Mouse (Mus musculus) limb, embryonic 13.5 days (tissue): ENCODE measurements around the gene Ddx55. TPM values are rescaled to one million over a fixed set of nuclear protein-coding genes. Genes with fewer than 3 reads are reported as not detected.

Experiments
- ATAC-seq: fragments of 200-750 bp; cut with Nextera tagmentation; 2 replicates; pipeline ENCODE4 v1.8.0; 2017; ENCODE audit warnings: low read depth, moderate number of reproducible peaks, moderate TSS enrichment; ENCODE audit not compliant: low FRiP score
- H3K27ac ChIP-seq: fragments of 300-500 bp; sonication (generic); 2 replicates; pipeline ENCODE4 v1.5.1; 2015; ENCODE audit warnings: inconsistent platforms, mild to moderate bottlenecking, moderate library complexity
- H3K27me3 ChIP-seq: fragments of 300-500 bp; sonication (generic); 2 replicates; pipeline ENCODE4 v1.6.1; 2015; ENCODE audit warnings: mild to moderate bottlenecking, inconsistent platforms
- H3K36me3 ChIP-seq: fragments of 300-500 bp; sonication (generic); 2 replicates; pipeline ENCODE4 v1.6.1; 2015; ENCODE audit warnings: inconsistent platforms, mild to moderate bottlenecking, moderate library complexity
- H3K4me1 ChIP-seq: fragments of 300-500 bp; sonication (generic); 2 replicates; pipeline ENCODE4 v1.6.1; 2015; ENCODE audit warnings: inconsistent platforms
- H3K4me2 ChIP-seq: fragments of 300-500 bp; sonication (generic); replicated peaks from 2 replicates; pipeline ENCODE4 v1.6.1; 2015; ENCODE audit warnings: inconsistent platforms, mild to moderate bottlenecking, moderate library complexity
- H3K4me3 ChIP-seq: fragments of 300-500 bp; sonication (generic); 2 replicates; pipeline ENCODE4 v1.5.1; 2015; ENCODE audit warnings: moderate library complexity, mild to moderate bottlenecking, inconsistent platforms
- H3K9ac ChIP-seq: fragments of 300-500 bp; sonication (generic); 2 replicates; pipeline ENCODE4 v1.6.1; 2015; ENCODE audit warnings: mild to moderate bottlenecking, inconsistent platforms
- H3K9me3 ChIP-seq: fragments of 300-500 bp; sonication (generic); 2 replicates; pipeline ENCODE4 v1.6.1; 2016; ENCODE audit warnings: inconsistent platforms
- WGBS: fragments of 180-500 bp; shearing (Covaris S2); methylation state at CpG from one replicate; pipeline ENCODE4 v1.1.7; 2015; 5-methylcytosine and 5-hydroxymethylcytosine counted together
- polyA plus RNA-seq: library from polyadenylated mRNA; unstranded; fragments of >200 nt; fragmentation: Nextera tagmentation; extraction: Ambion mirVana; gene quantifications from 2 replicates; pipeline ENCODE4 v1.2.1, GENCODE M21; 2015

Gene Ddx55
- polyA plus RNA-seq, 1 experiment from 2014 or later = 17.8 TPM

DNA sequence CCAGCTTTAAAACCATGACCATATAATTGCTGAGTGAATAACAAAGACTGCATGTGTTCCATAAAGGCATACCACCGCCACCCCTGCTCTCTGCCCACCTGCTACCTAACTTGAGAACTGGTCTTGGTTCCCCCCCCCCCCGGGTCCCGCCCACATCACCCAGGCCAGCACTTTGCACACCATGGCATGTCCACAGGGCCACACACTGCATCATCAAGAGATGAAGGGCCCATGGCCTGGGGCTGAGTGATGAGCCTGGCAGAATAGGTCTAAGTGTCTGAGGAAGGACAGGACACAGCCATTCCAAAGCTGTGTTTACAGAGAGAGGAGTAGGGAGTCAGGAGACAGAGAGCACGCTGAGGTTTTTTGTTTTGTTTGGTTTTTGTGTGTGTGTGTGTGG is 24.3 kb upstream of the Ddx55 start:
- H3K27ac ChIP-seq = no peak overlapping the region

DNA sequence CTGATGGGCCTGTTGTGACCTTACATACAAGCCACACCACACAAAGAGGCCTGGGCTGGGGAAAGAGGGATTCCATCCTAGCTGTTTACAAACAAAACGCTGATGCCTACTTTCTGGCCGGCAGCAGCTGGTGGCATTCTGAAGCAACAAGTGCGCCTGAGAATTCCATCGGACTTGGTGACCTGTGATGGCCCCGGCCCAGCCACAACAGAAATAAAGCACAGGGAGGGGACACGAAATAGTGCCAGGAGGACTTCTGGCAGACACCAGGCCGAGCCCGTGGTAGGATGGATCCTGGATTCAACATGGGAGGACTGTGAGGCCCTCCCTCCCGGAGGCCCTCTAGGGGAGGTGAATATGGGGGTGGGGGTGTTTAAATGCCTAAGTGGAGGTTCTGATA is 23.9 kb upstream of the Ddx55 start:
- ATAC-seq = no peak
- Histone ChIP-seq H3K27ac (peak overlapping the region; percentile 58; the same call in 1 of the 2 replicates), H3K4me1 (peaks cover 44% of the 10 kb centered on the region), H3K9me3 (no peaks in the 10 kb centered on the region), H3K4me3 (peak overlapping the region; percentile 80), H3K9ac (peak overlapping the region; percentile 81), H3K36me3 (peaks cover 24% of the 10 kb centered on the region), H3K4me2 (peak overlapping the region; percentile 94), H3K27me3 (no peaks in the 10 kb centered on the region)
- 25% methylated on average over 9 of the region's 9 CpGs for WGBS

More for the DNA sequence above, 24.3 kb upstream of the Ddx55 start:
- peaks cover 24% of the 10 kb centered on the region for H3K36me3 ChIP-seq
- H3K9me3 ChIP-seq = no peaks in the 10 kb centered on the region
- H3K4me2 ChIP-seq = peak overlapping the region; percentile 94
- peak overlapping the region; percentile 81; the same call in 1 of the 2 replicates for H3K9ac ChIP-seq
- 70% methylated on average over 4 of the region's 4 CpGs for WGBS
- no peak for ATAC-seq
- H3K4me3 ChIP-seq = peak overlapping the region; percentile 80
- peaks cover 44% of the 10 kb centered on the region for H3K4me1 ChIP-seq
- H3K27me3 ChIP-seq = no peaks in the 10 kb centered on the region

DNA sequence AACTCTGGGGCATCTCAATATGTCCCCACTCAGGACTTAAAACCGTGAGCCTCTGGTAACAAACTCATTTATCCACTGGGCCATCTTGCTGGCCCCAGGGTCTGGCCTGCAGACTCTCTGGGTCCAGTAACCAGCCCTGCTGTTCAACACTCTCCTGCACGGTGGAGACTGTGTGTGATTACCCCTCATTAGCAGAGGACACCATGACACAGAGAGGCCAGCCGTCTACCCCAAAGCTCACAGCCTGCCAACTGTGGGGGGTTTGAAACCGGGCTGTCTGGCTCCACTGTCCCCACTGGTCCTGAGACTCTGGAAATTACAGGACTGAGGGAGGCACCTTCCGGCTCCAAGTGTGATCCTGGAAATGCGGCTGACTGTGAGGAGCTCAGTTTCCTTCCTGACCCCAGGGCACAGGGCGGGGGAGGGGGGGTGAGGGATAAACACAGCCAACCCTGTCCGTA is 23.4 kb upstream of the Ddx55 start:
- Histone ChIP-seq H3K27me3 (no peaks in the 10 kb centered on the region), H3K4me3 (peak overlapping the region; percentile 80), H3K9me3 (no peaks in the 10 kb centered on the region), H3K4me1 (peaks cover 44% of the 10 kb centered on the region), H3K4me2 (peak overlapping the region; percentile 94), H3K36me3 (peaks cover 24% of the 10 kb centered on the region), H3K27ac (peak overlapping the region; percentile 58; the same call in 1 of the 2 replicates), H3K9ac (peak overlapping the region; percentile 81)
- ATAC-seq = no peak
- 15% methylated on average over 8 of the region's 8 CpGs for WGBS

DNA sequence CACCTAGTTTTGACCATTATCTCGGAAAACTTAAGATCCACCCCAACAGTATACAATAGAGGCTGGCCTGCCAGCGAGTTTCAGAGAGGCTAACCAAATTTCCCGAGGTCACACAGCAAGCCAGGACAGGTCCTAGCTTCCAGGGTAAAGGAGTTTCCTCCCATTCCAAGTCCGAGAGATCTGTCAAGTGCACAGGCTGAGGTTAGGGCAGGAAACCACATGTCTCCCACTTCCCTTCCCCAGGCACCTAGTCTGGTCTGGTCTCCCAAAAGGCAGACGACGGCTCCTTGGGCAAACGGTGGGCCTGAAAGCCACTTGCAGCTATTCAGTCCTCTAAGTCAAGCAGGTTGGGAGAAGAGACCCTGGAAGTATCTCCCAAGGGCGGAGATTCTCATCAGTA is 23.0 kb upstream of the Ddx55 start:
- peak overlapping the region; percentile 94 for H3K4me2 ChIP-seq

DNA sequence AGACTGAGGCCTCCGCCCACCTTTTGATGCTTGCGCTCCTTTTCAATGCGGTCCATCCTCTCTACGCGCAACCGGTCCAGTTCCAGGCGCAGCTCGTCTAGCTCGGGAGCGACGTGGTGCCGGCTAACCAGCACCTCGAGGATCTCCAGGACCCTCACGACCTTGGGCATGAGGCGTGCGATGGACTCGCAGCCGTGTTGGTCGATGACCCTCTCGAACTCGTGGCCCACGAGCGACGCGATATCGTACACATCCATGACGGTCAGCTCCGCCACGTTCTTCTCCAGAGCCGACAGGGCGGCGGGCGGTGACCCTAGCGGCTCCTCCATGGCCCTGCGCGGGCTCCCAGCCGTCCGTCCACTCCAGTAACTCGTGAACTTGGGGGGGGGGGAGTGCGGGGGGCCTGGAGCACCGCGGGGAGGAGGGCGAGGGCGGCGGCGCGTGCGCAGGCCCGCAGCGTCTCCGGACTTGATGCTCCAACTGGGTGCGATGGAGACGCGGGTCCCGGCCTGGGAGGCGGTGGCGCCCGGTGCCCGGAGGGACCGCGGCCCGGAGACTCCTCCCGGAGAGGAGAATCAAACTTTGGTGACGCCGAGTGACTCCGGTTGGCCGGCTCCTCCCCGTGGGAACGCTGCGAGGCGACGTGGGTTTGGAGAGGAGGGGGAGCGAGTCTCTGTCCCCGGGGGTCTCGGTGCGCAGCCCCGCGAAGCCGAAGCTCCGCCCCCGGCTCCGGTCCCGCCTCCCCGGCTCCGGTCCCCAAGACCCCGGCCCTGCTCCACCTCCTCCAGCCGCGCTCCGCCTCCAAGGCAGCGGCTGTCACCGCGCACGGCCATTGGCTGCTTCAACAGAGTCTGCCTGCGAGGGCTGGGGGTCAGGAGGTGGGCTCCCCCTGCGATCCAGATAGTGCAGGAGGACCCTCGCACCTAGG is 21.7 kb upstream of the Ddx55 start, which contains the start of gene Rilpl1:
Gene Rilpl1, minus strand, starts transcription at position 737 of the 928 bp plus-strand sequence.
- Histone ChIP-seq H3K27me3 (no peaks in the 10 kb centered on the region), H3K4me1 (peaks cover 44% of the 10 kb centered on the region), H3K36me3 (peaks cover 11% of the 10 kb centered on the region; the same call in 1 of the 2 replicates), H3K27ac (peak within 1 kb of the TSS; percentile 84), H3K4me3 (peak within 1 kb of the TSS; percentile 80), H3K9me3 (no peaks in the 10 kb centered on the region), H3K9ac (peak within 1 kb of the TSS; percentile 81), H3K4me2 (peak within 1 kb of the TSS; percentile 94)
- WGBS = under 1% methylated on average over 76 of the region's 96 CpGs
- peak; percentile 95 for ATAC-seq

More for the DNA sequence above, 23.0 kb upstream of the Ddx55 start:
- peaks cover 44% of the 10 kb centered on the region for H3K4me1 ChIP-seq
- H3K27ac ChIP-seq = peak overlapping the region; percentile 10; the same call in 1 of the 2 replicates
- H3K27me3 ChIP-seq = no peaks in the 10 kb centered on the region
- H3K36me3 ChIP-seq = peaks cover 19% of the 10 kb centered on the region
- ATAC-seq = no peak
- no peaks in the 10 kb centered on the region for H3K9me3 ChIP-seq
- 36% methylated on average over 8 of the region's 8 CpGs for WGBS
- peak overlapping the region; percentile 81 for H3K9ac ChIP-seq
- peak overlapping the region; percentile 80 for H3K4me3 ChIP-seq

DNA sequence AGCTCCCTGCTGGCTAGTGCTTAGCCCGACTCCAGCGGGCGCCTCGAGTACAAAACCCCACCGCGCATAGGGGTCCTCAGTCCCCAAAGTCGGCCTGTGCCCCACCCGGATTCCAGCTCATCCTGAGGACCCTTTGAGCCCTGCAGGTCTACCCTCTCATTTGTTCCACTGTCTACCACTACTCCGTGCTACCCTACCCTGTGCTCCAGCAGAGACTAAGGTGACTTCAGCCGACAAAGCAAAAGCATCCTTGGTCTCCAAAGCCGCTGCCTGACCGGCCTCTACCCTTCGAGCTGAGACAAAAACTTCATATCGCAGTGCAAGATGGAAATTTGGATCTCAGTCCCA is 21.1 kb upstream of the Ddx55 start:
- Histone ChIP-seq H3K36me3 (peaks cover 5% of the 10 kb centered on the region; the same call in 1 of the 2 replicates), H3K27ac (peak overlapping the region; percentile 84), H3K4me3 (peak overlapping the region; percentile 80), H3K4me2 (peak overlapping the region; percentile 94), H3K9me3 (no peaks in the 10 kb centered on the region), H3K9ac (peak overlapping the region; percentile 81), H3K4me1 (peaks cover 44% of the 10 kb centered on the region), H3K27me3 (no peaks in the 10 kb centered on the region)
- 12% methylated on average over 14 of the region's 14 CpGs for WGBS
- peak; percentile 26 for ATAC-seq

DNA sequence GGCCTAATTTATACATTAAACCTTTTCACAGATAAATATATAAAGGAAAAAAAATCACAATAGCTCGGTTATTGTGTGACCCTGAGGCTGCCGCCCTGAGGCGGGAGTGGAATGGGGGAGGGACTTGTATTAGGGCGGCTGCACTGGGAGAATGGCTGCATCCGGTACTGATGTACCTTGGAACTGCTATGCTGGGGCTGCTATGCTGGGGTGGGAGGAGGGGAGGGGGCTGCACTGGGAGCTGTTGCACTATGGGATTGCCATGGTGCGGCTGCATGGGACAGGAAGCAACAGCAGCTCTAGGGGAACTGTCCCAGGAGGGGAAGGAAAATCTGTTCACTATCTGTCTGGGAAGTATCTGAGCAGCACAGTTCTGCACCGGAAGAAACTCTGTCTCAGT is 20.2 kb upstream of the Ddx55 start:
- no peak overlapping the region for H3K27ac ChIP-seq
- 0 out of 2 replicates have a peak, but pooled peaks cover 4% of the 10 kb centered on the region for H3K27me3 ChIP-seq
- no peaks in the 10 kb centered on the region for H3K9me3 ChIP-seq
- H3K4me1 ChIP-seq = peaks cover 49% of the 10 kb centered on the region
- H3K4me3 ChIP-seq = no peak overlapping the region
- 43% methylated on average over 7 of the region's 7 CpGs for WGBS
- H3K4me2 ChIP-seq = no peak overlapping the region; the same call in 1 of the 2 replicates
- no peaks in the 10 kb centered on the region for H3K36me3 ChIP-seq
- ATAC-seq = no peak
- H3K9ac ChIP-seq = 0 out of 2 replicates have a peak overlapping the region, but pooled peaks have one; percentile 43

DNA sequence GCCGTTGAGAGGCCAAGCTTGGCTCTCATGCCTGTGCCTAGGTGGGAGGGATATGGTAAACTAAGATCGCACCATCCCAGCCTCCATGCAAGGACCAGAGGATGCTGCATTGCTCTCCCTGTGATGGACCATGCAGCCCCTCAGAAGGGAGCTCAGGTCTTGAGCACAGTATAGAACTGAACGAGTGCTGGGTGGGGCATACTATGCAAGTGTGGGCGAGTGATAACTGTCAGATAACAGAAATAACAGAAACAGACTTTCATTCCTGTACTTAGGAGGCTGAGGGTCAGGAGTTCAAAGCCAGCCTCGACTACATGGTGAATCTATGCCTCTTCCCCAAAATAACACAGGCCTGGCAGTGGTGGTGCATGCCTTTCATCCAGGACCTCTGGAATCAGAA is 17.6 kb upstream of the Ddx55 start:
- Histone ChIP-seq H3K36me3 (no peaks in the 10 kb centered on the region), H3K27ac (no peak overlapping the region), H3K9ac (no peak overlapping the region), H3K9me3 (no peaks in the 10 kb centered on the region), H3K27me3 (0 out of 2 replicates have a peak, but pooled peaks cover 4% of the 10 kb centered on the region), H3K4me1 (peaks cover 24% of the 10 kb centered on the region), H3K4me3 (no peak overlapping the region), H3K4me2 (no peak overlapping the region)
- 66% methylated on average over 5 of the region's 5 CpGs for WGBS
- ATAC-seq = no peak

DNA sequence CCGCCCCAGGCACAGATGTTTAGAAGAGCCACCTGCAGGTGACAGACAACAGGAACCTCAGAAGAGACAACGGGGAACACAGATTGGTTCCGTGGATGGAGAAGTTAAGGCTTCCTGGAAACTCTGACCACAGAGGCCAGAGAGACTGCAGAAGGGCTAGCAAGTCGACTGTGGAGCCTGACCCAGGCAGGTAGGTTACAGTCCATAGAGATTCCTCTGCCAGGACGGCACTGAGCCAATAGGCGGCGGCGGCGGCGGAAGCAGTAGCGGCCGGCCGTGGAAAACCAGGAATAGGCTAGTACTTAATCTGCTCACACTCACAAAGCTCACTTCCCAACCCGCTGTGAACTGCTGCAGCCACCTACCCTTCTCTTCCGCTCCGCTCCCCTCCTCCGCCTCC is 15.9 kb upstream of the Ddx55 start:
- peak overlapping the region; percentile 53 for H3K4me2 ChIP-seq
- H3K4me3 ChIP-seq = peak overlapping the region; percentile 22
- no peaks in the 10 kb centered on the region for H3K36me3 ChIP-seq
- H3K27ac ChIP-seq = no peak overlapping the region
- H3K4me1 ChIP-seq = peaks cover 18% of the 10 kb centered on the region
- ATAC-seq = no peak
- H3K27me3 ChIP-seq = 0 out of 2 replicates have a peak, but pooled peaks cover 4% of the 10 kb centered on the region
- H3K9me3 ChIP-seq = no peaks in the 10 kb centered on the region
- 10% methylated on average over 17 of the region's 17 CpGs for WGBS
- peak overlapping the region; percentile 50; the same call in 1 of the 2 replicates for H3K9ac ChIP-seq

DNA sequence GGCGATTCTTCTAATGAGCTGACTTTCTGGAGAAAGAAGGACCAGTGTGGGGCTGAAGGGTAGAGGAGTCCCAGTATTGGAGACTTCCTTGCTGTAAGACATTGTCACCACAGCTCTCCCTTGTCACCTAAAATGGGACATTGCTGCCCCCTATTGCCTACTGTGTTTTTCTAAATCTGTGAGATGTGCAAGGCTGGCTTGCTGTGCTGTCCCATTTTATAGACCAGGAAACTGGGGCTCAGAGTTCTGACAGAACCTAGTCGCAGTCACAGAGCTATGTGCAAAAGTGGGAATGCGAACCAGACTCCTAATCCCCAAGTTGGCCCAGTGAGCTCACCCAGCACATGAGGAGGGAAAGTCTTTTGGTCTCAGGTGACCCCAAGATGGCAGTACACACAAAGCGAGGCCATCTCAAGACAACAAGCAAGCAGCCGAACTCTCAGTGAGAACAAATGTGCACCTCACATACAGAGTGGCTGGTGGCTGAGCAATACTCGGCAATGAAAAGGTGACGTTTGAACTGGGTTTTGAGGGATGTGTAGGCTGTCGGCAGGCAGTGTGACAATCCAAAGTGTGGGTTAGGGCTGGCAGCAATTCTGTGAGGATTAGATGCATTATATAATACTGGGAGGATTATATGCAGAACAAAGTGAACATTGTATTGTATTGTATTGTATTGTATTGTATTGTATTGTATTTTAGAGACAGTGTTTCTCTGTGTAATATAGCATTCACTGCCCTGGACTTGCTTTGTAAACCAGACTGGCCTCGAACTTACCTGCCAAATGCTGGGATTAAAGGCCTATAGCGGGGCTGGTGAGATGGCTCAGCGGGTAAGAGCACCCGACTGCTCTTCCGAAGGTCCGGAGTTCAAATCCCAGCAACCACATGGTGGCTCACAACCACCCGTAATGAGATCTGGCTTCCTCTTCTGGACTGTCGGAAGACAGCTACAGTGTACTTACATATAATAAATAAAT is 13.6 kb upstream of the Ddx55 start:
- Histone ChIP-seq H3K36me3 (peaks cover 18% of the 10 kb centered on the region), H3K9me3 (no peaks in the 10 kb centered on the region), H3K4me1 (peaks cover 18% of the 10 kb centered on the region), H3K4me2 (no peak overlapping the region), H3K9ac (no peak overlapping the region), H3K27ac (no peak overlapping the region), H3K27me3 (0 out of 2 replicates have a peak, but pooled peaks cover 4% of the 10 kb centered on the region), H3K4me3 (no peak overlapping the region)
- ATAC-seq = no peak
- whole genome bisulfite sequencing = 80% methylated on average over 16 of the region's 16 CpGs

DNA sequence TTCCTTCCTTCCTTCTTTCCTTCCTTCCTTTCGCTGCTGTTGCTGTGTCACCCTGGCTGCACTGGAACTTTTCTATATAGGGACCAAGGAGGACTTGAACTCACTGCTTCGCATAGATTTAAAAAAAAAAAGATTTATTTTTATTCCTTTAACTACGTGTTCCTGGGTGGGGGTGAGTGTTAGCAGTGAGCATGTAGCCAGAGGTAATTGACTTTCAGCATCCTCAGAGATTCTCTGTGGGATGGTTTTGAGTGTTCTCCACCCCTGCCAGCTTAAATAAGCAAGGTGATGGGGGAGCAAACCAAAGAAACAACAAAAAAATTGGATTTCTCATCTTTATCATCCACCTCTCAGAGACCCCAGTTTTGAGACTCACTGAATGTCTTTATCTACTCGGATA is 12.8 kb upstream of the Ddx55 start:
- H3K4me1 ChIP-seq = peaks cover 18% of the 10 kb centered on the region
- peak overlapping the region; percentile 98 for H3K4me3 ChIP-seq
- H3K27ac ChIP-seq = peak overlapping the region; percentile 23; the same call in 1 of the 2 replicates
- H3K4me2 ChIP-seq = peak overlapping the region; percentile 51
- H3K27me3 ChIP-seq = 0 out of 2 replicates have a peak, but pooled peaks cover 4% of the 10 kb centered on the region
- WGBS = 73% methylated on average over 4 of the region's 4 CpGs
- no peak for ATAC-seq
- peaks cover 26% of the 10 kb centered on the region for H3K36me3 ChIP-seq
- peak overlapping the region; percentile 40; the same call in 1 of the 2 replicates for H3K9ac ChIP-seq
- no peaks in the 10 kb centered on the region for H3K9me3 ChIP-seq
